Mouse (Mus musculus) left cerebral cortex, adult 6 months (tissue): ENCODE results near the gene Pglyrp3. TPM values are rescaled to one million over a fixed set of nuclear protein-coding genes. Genes with fewer than 3 reads are reported as not detected.

Experiments
- long read RNA-seq, 2 experiments: library from polyadenylated mRNA; unstranded; transcript quantifications; one replicate each; pipeline ENCODE4 v2.0.0; 2019 to 2020
- polyA plus RNA-seq: library from polyadenylated mRNA; unstranded; fragments of <200 nt; fragmentation: Nextera tagmentation; gene quantifications from 2 replicates; pipeline ENCODE4 v1.2.3, GENCODE M21; 2021

Gene Pglyrp3
- not detected in 2 replicates for polyA plus RNA-seq
- long read RNA-seq, experiment 1, result 0 reads
- long read RNA-seq, experiment 2, result 0 reads

GRCm38 (mm10) chr3:92014283-92014682 lies at the start of gene Pglyrp3:
Gene Pglyrp3 (plus strand): TSS chr3:92014583.

Other genes with a start within 250 kb of the Pglyrp3 start
- 2.6 and 10.8 TPM in 2 replicates for gene Lor, start 68.6 kb downstream of the Pglyrp3 start, polyA plus RNA-seq
- gene Prr9, start 109.4 kb downstream of the Pglyrp3 start, polyA plus RNA-seq, result not detected in 2 replicates
- not detected in 2 replicates for gene Lelp1, start 128.2 kb downstream of the Pglyrp3 start, polyA plus RNA-seq
- gene Sprr2a1, start 201.2 kb downstream of the Pglyrp3 start, polyA plus RNA-seq, result not detected in 2 replicates
- gene Sprr2a2, start 201.3 kb downstream of the Pglyrp3 start, polyA plus RNA-seq, result not detected in 2 replicates